Mouse (Mus musculus): Measurements from ENCODE around the gene Ccna1.

- TF ChIP-seq CTCF (conservative IDR thresholded peaks at IDR 0.05; ENCODE audit: insufficient read depth, insufficient read length, low read depth, low read length), result no peak
- TF ChIP-seq POLR2A (IDR thresholded peaks at IDR 0.05; ENCODE audit: low read depth, low read length), result no peak
These were observed 43.7 kb upstream of the Ccna1 start for GRCm38 (mm10) chr3:55098990-55099389.
